Mouse (Mus musculus) heart, postnatal 0 days (tissue): Measurements from ENCODE around the gene Cyp2a4.
"Not testable (repeated sequence)": the region's sequence is repeated elsewhere in the genome, so short reads cannot be mapped to it uniquely, and the experiment has no call there.

Experiments used
- CTCF ChIP-seq: IDR thresholded peaks from 2 replicates; pipeline ENCODE4 v1.5.1; 2016; ENCODE audit warnings: antibody characterized with exemption, control low read depth, low read depth
- EP300 ChIP-seq: IDR thresholded peaks from 2 replicates; pipeline ENCODE4 v1.6.1; 2016; ENCODE audit warnings: antibody characterized with exemption, low read depth

DNA sequence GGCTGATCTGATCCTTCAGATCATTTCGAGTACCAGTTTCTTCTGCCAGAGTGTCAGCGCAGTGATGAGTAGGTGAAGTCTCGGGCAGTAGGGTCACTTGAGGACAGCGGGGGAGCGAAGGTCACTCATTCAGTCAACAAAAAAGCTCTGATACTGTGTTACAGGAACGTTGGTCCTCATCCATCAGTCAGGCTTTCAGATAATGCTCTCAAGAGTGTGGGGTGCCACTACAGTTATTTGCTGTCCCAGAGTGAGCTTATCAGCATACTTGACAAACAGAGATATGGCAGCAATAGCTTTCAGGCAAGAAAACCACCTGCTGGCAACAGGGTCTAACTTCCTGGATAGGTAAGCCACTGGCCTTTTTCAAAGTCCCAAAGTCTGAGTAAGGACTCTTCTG is 49.8 kb downstream of the Cyp2a4 start:
- TF ChIP-seq CTCF, EP300: not testable (repeated sequence)
